9 mouse cellular contexts compared by ENCODE assay signal in the genomic region with DNA sequence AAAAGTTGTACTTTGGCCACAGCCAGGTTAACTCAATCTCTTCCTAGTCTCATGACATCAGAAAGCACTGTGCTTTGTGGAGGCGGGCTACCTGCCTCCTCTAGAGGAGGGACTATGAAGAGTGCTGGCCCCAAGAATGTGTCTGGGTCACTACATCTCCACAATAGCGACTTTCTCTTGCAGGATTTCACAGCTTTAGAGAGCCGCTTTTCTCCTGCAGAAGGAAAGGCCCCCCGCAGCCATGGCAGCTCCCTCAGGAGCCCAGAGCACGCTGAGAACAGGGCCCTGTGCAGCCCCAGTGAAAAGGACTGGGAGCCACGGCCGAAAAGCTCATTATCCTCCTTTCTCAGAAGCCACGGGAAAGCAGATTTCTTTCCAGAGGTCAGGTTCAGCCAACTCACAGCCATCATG. TPM values are rescaled to one million over a fixed set of nuclear protein-coding genes. Genes with fewer than 3 reads are reported as not detected.
DNase-seq lines count a peak whose midpoint lies in the region; ATAC-seq and TF ChIP-seq lines count a peak whose summit lies in the region.
"Had no signal": no experiment of that assay in that cellular context is flagged by ENCODE, and none has a peak within 500 bp of the region (broad histone marks: within the 10 kb centered on the region; RNA-seq: fewer than 3 reads in every experiment).

No protein-coding gene starts in this region.

- ATAC-seq in hindbrain, embryonic 13.5 days (ENCODE audit: low FRiP score), result no peak
- no peak for ATAC-seq in liver, embryonic 13.5 days (ENCODE audit: low read depth)

- intact Hi-C loops in gastrocnemius, adult 2 months (cut with DNase I), result no loop called here
- intact Hi-C loops in gastrocnemius, postnatal 14 days (cut with DNase I; ENCODE audit: low total_unique reads), result no loop called here

- H3K9ac ChIP-seq in hindbrain, embryonic 13.5 days, result peak overlapping the region; percentile 49; the same call in 1 of the 2 replicates
- H3K9ac ChIP-seq in liver, embryonic 13.5 days, result peak overlapping the region; percentile 7; the same call in 1 of the 2 replicates

- WGBS in hindbrain, embryonic 13.5 days, result 14% methylated on average over 8 of the region's 8 CpGs
- WGBS in liver, embryonic 13.5 days (ENCODE audit: insufficient replicate concordance), result 71% methylated on average over 8 of the region's 8 CpGs

- peaks cover 85% of the 10 kb centered on the region for H3K4me1 ChIP-seq in E14TG2a.4 (replicated peaks; ENCODE audit: low read depth, low read length)
- H3K4me1 ChIP-seq in hindbrain, embryonic 13.5 days (replicated peaks), result peaks cover 85% of the 10 kb centered on the region
- H3K4me1 ChIP-seq in liver, embryonic 13.5 days (replicated peaks), result peaks cover 91% of the 10 kb centered on the region

- no peaks in the 10 kb centered on the region for H3K27me3 ChIP-seq in E14TG2a.4 (ENCODE audit: insufficient read depth, low read length)
- H3K27me3 ChIP-seq in hindbrain, embryonic 13.5 days, result no peaks in the 10 kb centered on the region
- H3K27me3 ChIP-seq in liver, embryonic 13.5 days, result no peaks in the 10 kb centered on the region

- H3K4me3 ChIP-seq in gastrocnemius, adult 2 months, result peak overlapping the region; percentile 61
- 0 out of 2 replicates have a peak overlapping the region, but pooled peaks have one; percentile 33 for H3K4me3 ChIP-seq in E14TG2a.4 (replicated peaks; ENCODE audit: low read length)
- H3K4me3 ChIP-seq in hindbrain, embryonic 13.5 days, result no peak overlapping the region
- H3K4me3 ChIP-seq in liver, embryonic 13.5 days (replicated peaks), result peak overlapping the region; percentile 22

- TF ChIP-seq CTCF in gastrocnemius, adult 2 months (IDR thresholded peaks at IDR 0.05), result no peak
- TF ChIP-seq CTCF in E14TG2a.4 (conservative IDR thresholded peaks at IDR 0.05; ENCODE audit: low read length), result no peak

- H3K4me2 ChIP-seq in hindbrain, embryonic 13.5 days, result 0 out of 2 replicates have a peak overlapping the region, but pooled peaks have one; percentile 4
- peak overlapping the region; percentile 47 for H3K4me2 ChIP-seq in liver, embryonic 13.5 days

- DNase-seq in gastrocnemius, adult 2 months, result no peak
- no peak for DNase-seq in gastrocnemius, postnatal 14 days
- DNase-seq in liver, embryonic 13.5 days, result no peak
- no peak for DNase-seq in adrenal gland, postnatal 25 days
- no peak for DNase-seq in natural killer cell, adult 2 months (ENCODE audit: low spot score in 2 of 2)
- DNase-seq in testis, postnatal 10 days (ENCODE audit: low spot score), result no peak
- DNase-seq: thymus, postnatal 14 days had no signal

- H3K9me3 ChIP-seq in E14TG2a.4 (ENCODE audit: low read length), result no peaks in the 10 kb centered on the region
- H3K9me3 ChIP-seq in hindbrain, embryonic 13.5 days, result no peaks in the 10 kb centered on the region
- H3K9me3 ChIP-seq in liver, embryonic 13.5 days (replicated peaks), result no peaks in the 10 kb centered on the region

- H3K36me3 ChIP-seq in E14TG2a.4 (ENCODE audit: insufficient read depth, low read length), result peaks cover 66% of the 10 kb centered on the region
- H3K36me3 ChIP-seq in hindbrain, embryonic 13.5 days, result no peaks in the 10 kb centered on the region
- H3K36me3 ChIP-seq in liver, embryonic 13.5 days, result peaks cover 14% of the 10 kb centered on the region; the same call in 1 of the 2 replicates

- H3K27ac ChIP-seq in gastrocnemius, adult 2 months, result peak overlapping the region; percentile 88
- H3K27ac ChIP-seq in hindbrain, embryonic 13.5 days, result peak overlapping the region; percentile 79
- peak overlapping the region; percentile 72 for H3K27ac ChIP-seq in liver, embryonic 13.5 days

RNA-seq across cellular contexts. Expression of a gene that starts 5.5 kb away (rescaled TPM):
- total RNA-seq in gastrocnemius, adult 2 months (2021), result 100 to 1,000 TPM; 146 to 163 TPM
- 100 to 1,000 TPM; 161 to 166 TPM for total RNA-seq in gastrocnemius, postnatal 14 days (2021)
- 28.9 and 29.3 TPM in 2 replicates for polyA plus RNA-seq in hindbrain, embryonic 13.5 days (2015; fragmentation: Nextera tagmentation; extraction: Ambion mirVana)
- 21.2 and 22.5 TPM in 2 replicates for polyA plus RNA-seq in liver, embryonic 13.5 days (2015; fragmentation: Nextera tagmentation; extraction: Ambion mirVana)
- 95.3 and 115 TPM in 2 replicates for total RNA-seq in adrenal gland, postnatal 25 days (2021)

RNA-seq across cellular contexts. Expression of a gene that starts 13.7 kb away (rescaled TPM):
- total RNA-seq in gastrocnemius, adult 2 months (2021), result 10 to 100 TPM; 10.8 to 10.9 TPM
- 10 to 100 TPM in 1 of 2 experiments, 1 to 10 TPM in 1; 9.1 to 10.8 TPM for total RNA-seq in gastrocnemius, postnatal 14 days (2021)
- 21.9 and 22.3 TPM in 2 replicates for polyA plus RNA-seq in hindbrain, embryonic 13.5 days (2015; fragmentation: Nextera tagmentation; extraction: Ambion mirVana)
- 13.9 and 14.2 TPM in 2 replicates for polyA plus RNA-seq in liver, embryonic 13.5 days (2015; fragmentation: Nextera tagmentation; extraction: Ambion mirVana)
- 19.7 and 24.8 TPM in 2 replicates for total RNA-seq in adrenal gland, postnatal 25 days (2021)

RNA-seq across cellular contexts. Expression of a gene that starts 45.9 kb away (rescaled TPM):
- not detected for total RNA-seq in gastrocnemius, adult 2 months (2021)
- not detected for total RNA-seq in gastrocnemius, postnatal 14 days (2021)
- polyA plus RNA-seq in hindbrain, embryonic 13.5 days (2015; fragmentation: Nextera tagmentation; extraction: Ambion mirVana), result 0.17 and 0.40 TPM in 2 replicates
- polyA plus RNA-seq in liver, embryonic 13.5 days (2015; fragmentation: Nextera tagmentation; extraction: Ambion mirVana), result 0.13 TPM in 1 of 2 replicates, not detected in the other
- total RNA-seq in adrenal gland, postnatal 25 days (2021), result not detected in 2 replicates

RNA-seq across cellular contexts. Expression of a gene that starts 55.9 kb away (rescaled TPM):
- 10 to 100 TPM; 13.1 to 16.5 TPM for total RNA-seq in gastrocnemius, adult 2 months (2021)
- 10 to 100 TPM; 19.9 to 21.7 TPM for total RNA-seq in gastrocnemius, postnatal 14 days (2021)
- polyA plus RNA-seq in hindbrain, embryonic 13.5 days (2015; fragmentation: Nextera tagmentation; extraction: Ambion mirVana), result 52.6 and 57.3 TPM in 2 replicates
- 119 TPM in 2 replicates for polyA plus RNA-seq in liver, embryonic 13.5 days (2015; fragmentation: Nextera tagmentation; extraction: Ambion mirVana)
- 56.2 and 67.2 TPM in 2 replicates for total RNA-seq in adrenal gland, postnatal 25 days (2021)
